Mouse (Mus musculus) olfactory bulb, adult 2 months (tissue): ENCODE measurements at regions not wholly inside any gene's neighbourhood (a gene's known extent, or its start where the extent isn't known, plus 50 kb on each side); places are given as distances from the start of the nearest gene placed in this dataset.

Source experiments
- CTCF ChIP-seq: fragments of 200-500 bp; IDR thresholded peaks from 2 replicates; pipeline ENCODE4 v1.5.1; 2012; ENCODE audit warnings: low read depth, mild to moderate bottlenecking, low read length, moderate library complexity; ENCODE audit not compliant: insufficient read depth
- POLR2A ChIP-seq: fragments of 200-500 bp; IDR thresholded peaks from 2 replicates; pipeline ENCODE4 v1.6.1; 2012; ENCODE audit warnings: mild to moderate bottlenecking, low read depth, low read length, moderate library complexity; ENCODE audit not compliant: insufficient read depth

- TF ChIP-seq POLR2A (no peak), CTCF (no peak)
These were observed 1428.4 kb upstream of the Tacstd2 start for GRCm38 (mm10) chr6:68964012-68964411.
